Comparison of ENCODE assay signal across 8 mouse cellular contexts in genomic region chr6:83866954-83867597, GRCm38 (mm10). TPM values are rescaled to one million over a fixed set of nuclear protein-coding genes. Genes with fewer than 3 reads are reported as not detected.
DNase-seq lines count a peak whose midpoint lies in the region; ATAC-seq and TF ChIP-seq lines count a peak whose summit lies in the region.

Gene Zfp638, plus strand, starts transcription at chr6:83867109.

- DNase-seq in 3T3-L1 (ENCODE audit: low read depth, low spot score): peak; percentile 74
- peak; percentile 86 to 91 for DNase-seq in adrenal gland, postnatal 4 days (ENCODE audit: low spot score in 2 of 2)
- peak; percentile 92 for DNase-seq in embryonic facial prominence, embryonic 14.5 days (ENCODE audit: low spot score)
- peak; percentile 94 for DNase-seq in heart, adult 8-10 months (ENCODE audit: low spot score)
- DNase-seq in kidney, adult 9 months: peak; percentile 94
- DNase-seq in limb, embryonic 14.5 days (ENCODE audit: low spot score): peak; percentile 81
- peak; percentile 89 for DNase-seq in midbrain, postnatal 0 days (ENCODE audit: low spot score)
- DNase-seq in spleen, postnatal 14 days (ENCODE audit: low spot score in 2 of 2): peak; percentile 94

- TF ChIP-seq CTCF in midbrain, postnatal 0 days (IDR thresholded peaks at IDR 0.05): no peak

- no peaks in the 10 kb centered on the region for H3K36me3 ChIP-seq in embryonic facial prominence, embryonic 14.5 days (ENCODE audit: control insufficient read depth, insufficient read depth, low read length)
- H3K36me3 ChIP-seq in limb, embryonic 14.5 days (ENCODE audit: control insufficient read depth, insufficient read depth, low read length): no peaks in the 10 kb centered on the region
- H3K36me3 ChIP-seq in midbrain, postnatal 0 days (ENCODE audit: insufficient read depth, low read length): no peaks in the 10 kb centered on the region

- peak; percentile 97 for ATAC-seq in embryonic facial prominence, embryonic 14.5 days (ENCODE audit: low read depth)
- ATAC-seq in limb, embryonic 14.5 days (ENCODE audit: low FRiP score, low read depth): peak; percentile 97
- peak; percentile 95 for ATAC-seq in midbrain, postnatal 0 days (ENCODE audit: low FRiP score)

- peak within 1 kb of the TSS; percentile 59 for H3K4me3 ChIP-seq in embryonic facial prominence, embryonic 14.5 days (ENCODE audit: low read depth, low read length)
- peak within 1 kb of the TSS; percentile 63 for H3K4me3 ChIP-seq in limb, embryonic 14.5 days (replicated peaks; ENCODE audit: low read length)
- peak within 1 kb of the TSS; percentile 62 for H3K4me3 ChIP-seq in midbrain, postnatal 0 days (ENCODE audit: low read depth, low read length)

- H3K9ac ChIP-seq in embryonic facial prominence, embryonic 14.5 days (ENCODE audit: low read depth, low read length): peak within 1 kb of the TSS; percentile 52
- peak within 1 kb of the TSS; percentile 50 for H3K9ac ChIP-seq in limb, embryonic 14.5 days (ENCODE audit: low read depth, low read length, severe bottlenecking)
- peak within 1 kb of the TSS; percentile 74 for H3K9ac ChIP-seq in midbrain, postnatal 0 days (replicated peaks; ENCODE audit: low read length, poor library complexity, severe bottlenecking)

- no peak for TF ChIP-seq POLR2A in limb, embryonic 14.5 days (IDR thresholded peaks at IDR 0.05; ENCODE audit: borderline replicate concordance, extremely low read depth, insufficient read depth, insufficient read length)

- H3K27me3 ChIP-seq in embryonic facial prominence, embryonic 14.5 days (replicated peaks; ENCODE audit: control insufficient read depth, insufficient read depth, low read length): no peaks in the 10 kb centered on the region
- H3K27me3 ChIP-seq in limb, embryonic 14.5 days (ENCODE audit: control insufficient read depth, insufficient read depth, low read length): 0 out of 2 replicates have a peak, but pooled peaks cover 3% of the 10 kb centered on the region
- no peaks in the 10 kb centered on the region for H3K27me3 ChIP-seq in midbrain, postnatal 0 days (ENCODE audit: insufficient read depth, low read length)

- peak within 1 kb of the TSS; percentile 100 for H3K4me2 ChIP-seq in embryonic facial prominence, embryonic 14.5 days (ENCODE audit: low read depth, low read length)
- peak within 1 kb of the TSS; percentile 100 for H3K4me2 ChIP-seq in limb, embryonic 14.5 days (replicated peaks; ENCODE audit: low read depth, low read length, severe bottlenecking)
- peak within 1 kb of the TSS; percentile 91 for H3K4me2 ChIP-seq in midbrain, postnatal 0 days (ENCODE audit: low read depth, low read length, poor library complexity, severe bottlenecking)

- H3K4me1 ChIP-seq in embryonic facial prominence, embryonic 14.5 days (ENCODE audit: control insufficient read depth, insufficient read depth, low read length): 0 out of 2 replicates have a peak, but pooled peaks cover 2% of the 10 kb centered on the region
- peaks cover 3% of the 10 kb centered on the region; the same call in 1 of the 2 replicates for H3K4me1 ChIP-seq in limb, embryonic 14.5 days (ENCODE audit: control insufficient read depth, insufficient read depth, low read length)
- H3K4me1 ChIP-seq in midbrain, postnatal 0 days (ENCODE audit: insufficient read depth, low read length): no peaks in the 10 kb centered on the region

- 0% methylated on average over 29 of the region's 50 CpGs for WGBS in embryonic facial prominence, embryonic 14.5 days
- under 1% methylated on average over 49 of the region's 50 CpGs for WGBS in limb, embryonic 14.5 days
- WGBS in midbrain, postnatal 0 days: under 1% methylated on average over 50 of the region's 50 CpGs

- H3K9me3 ChIP-seq in embryonic facial prominence, embryonic 14.5 days (ENCODE audit: control insufficient read depth, low read length): no peaks in the 10 kb centered on the region
- H3K9me3 ChIP-seq in limb, embryonic 14.5 days (ENCODE audit: control insufficient read depth, low read length): no peaks in the 10 kb centered on the region
- H3K9me3 ChIP-seq in midbrain, postnatal 0 days (ENCODE audit: low read length): no peaks in the 10 kb centered on the region

- no peak within 1 kb of the TSS for H3K27ac ChIP-seq in embryonic facial prominence, embryonic 14.5 days (replicated peaks; ENCODE audit: low read depth, low read length)
- no peak within 1 kb of the TSS for H3K27ac ChIP-seq in limb, embryonic 14.5 days (replicated peaks; ENCODE audit: low read depth, low read length)
- peak within 1 kb of the TSS; percentile 62 for H3K27ac ChIP-seq in midbrain, postnatal 0 days (ENCODE audit: low read depth, low read length)

RNA-seq across cellular contexts. Expression of gene Zfp638, which starts in this region (rescaled TPM):
- 100 to 1,000 TPM in 1 of 2 experiments, 10 to 100 TPM in 1; 99.9 to 101 TPM for total RNA-seq in adrenal gland, postnatal 4 days (2021)
- polyA plus RNA-seq in embryonic facial prominence, embryonic 14.5 days (2014; fragmentation: Nextera tagmentation; extraction: Ambion mirVana): 62.1 and 66.2 TPM in 2 replicates
- total RNA-seq in heart, adult 8-10 months (2022): 10 to 100 TPM; 36.1 to 66.2 (median 52.6) TPM
- 42.2 and 55.4 TPM in 2 replicates for polyA plus RNA-seq in limb, embryonic 14.5 days (2012; rRNA removed)
- polyA plus RNA-seq in limb, embryonic 14.5 days (2014; fragmentation: Nextera tagmentation; extraction: Ambion mirVana): 61.8 and 71.5 TPM in 2 replicates
- 107 and 123 TPM in 2 replicates for total RNA-seq in midbrain, postnatal 0 days (2014; rRNA removed)
- polyA plus RNA-seq in midbrain, postnatal 0 days (2015; fragmentation: Nextera tagmentation; extraction: Ambion mirVana): 47.0 and 53.8 TPM in 2 replicates
